Mouse (Mus musculus) frontal cortex, adult (tissue): ENCODE measurements around the gene Pidd1.

Source experiments
- ATAC-seq: cut with Nextera tagmentation; 2 replicates; pipeline ENCODE4 v1.9.2; 2017; ENCODE audit warnings: mild to moderate bottlenecking, moderate library complexity, mixed read lengths; ENCODE audit not compliant: low TSS enrichment

Gene Pidd1

GRCm38 (mm10) chr7:141435856-141436522, 7.8 kb downstream of the Pidd1 start:
- no peak for ATAC-seq

- peak; percentile 34; the same call in 1 of the 2 replicates for ATAC-seq
Observed at GRCm38 (mm10) chr7:141435129-141435855, 8.5 kb downstream of the Pidd1 start.

GRCm38 (mm10) chr7:141434464-141434863, 9.4 kb downstream of the Pidd1 start:
- ATAC-seq = peak; percentile 33; the same call in 1 of the 2 replicates

- ATAC-seq = no peak
Observed at GRCm38 (mm10) chr7:141433517-141434400, 10.1 kb downstream of the Pidd1 start.

GRCm38 (mm10) chr7:141432741-141433516, 10.9 kb downstream of the Pidd1 start:
- no peak for ATAC-seq

- no peak for ATAC-seq
Observed at GRCm38 (mm10) chr7:141432186-141432611, 11.6 kb downstream of the Pidd1 start.

GRCm38 (mm10) chr7:141431434-141432185, 12.2 kb downstream of the Pidd1 start:
- no peak for ATAC-seq

- ATAC-seq = no peak
Observed at GRCm38 (mm10) chr7:141430585-141431240, 13.1 kb downstream of the Pidd1 start.

GRCm38 (mm10) chr7:141429840-141430584, 13.8 kb downstream of the Pidd1 start:
- no peak for ATAC-seq

- peak; percentile 89 for ATAC-seq
Observed at GRCm38 (mm10) chr7:141429310-141429709, 14.5 kb downstream of the Pidd1 start, which contains the start of gene Cend1. Gene Cend1, minus strand, starts transcription at chr7:141429491.

- no peak for ATAC-seq
Observed at GRCm38 (mm10) chr7:141428701-141429100, 15.1 kb downstream of the Pidd1 start.

GRCm38 (mm10) chr7:141426948-141427730, 16.7 kb downstream of the Pidd1 start:
- ATAC-seq = no peak

- no peak for ATAC-seq
Observed at GRCm38 (mm10) chr7:141423811-141424210, 20.0 kb downstream of the Pidd1 start.

GRCm38 (mm10) chr7:141420030-141420702, 23.7 kb downstream of the Pidd1 start:
- no peak for ATAC-seq

GRCm38 (mm10) chr7:141418970-141419369, 24.9 kb downstream of the Pidd1 start:
- no peak for ATAC-seq

GRCm38 (mm10) chr7:141417731-141418681, 25.8 kb downstream of the Pidd1 start:
- no peak for ATAC-seq
